Mouse (Mus musculus) embryonic facial prominence, embryonic 15.5 days (tissue): ENCODE data around the gene Tbc1d17. TPM values are rescaled to one million over a fixed set of nuclear protein-coding genes. Genes with fewer than 3 reads are reported as not detected.

Experiments used
- ATAC-seq: fragments of 200-750 bp; cut with Nextera tagmentation; 2 replicates; pipeline ENCODE4 v1.8.0; 2017; ENCODE audit warnings: low read depth, moderate TSS enrichment; ENCODE audit not compliant: insufficient number of reproducible peaks, low FRiP score, low TSS enrichment
- H3K27ac ChIP-seq: fragments of 300-500 bp; sonication (generic); replicated peaks from 2 replicates; pipeline ENCODE4 v1.5.1; 2015; ENCODE audit warnings: mild to moderate bottlenecking, inconsistent platforms
- H3K27me3 ChIP-seq: fragments of 300-500 bp; sonication (generic); 2 replicates; pipeline ENCODE4 v1.6.1; 2015; ENCODE audit warnings: inconsistent platforms
- H3K36me3 ChIP-seq: fragments of 300-500 bp; sonication (generic); 2 replicates; pipeline ENCODE4 v1.6.1; 2015; ENCODE audit warnings: mild to moderate bottlenecking, inconsistent platforms
- H3K4me1 ChIP-seq: fragments of 300-500 bp; sonication (generic); 2 replicates; pipeline ENCODE4 v1.6.1; 2015; ENCODE audit warnings: inconsistent platforms
- H3K4me2 ChIP-seq: fragments of 300-500 bp; sonication (generic); replicated peaks from 2 replicates; pipeline ENCODE4 v1.6.1; 2015; ENCODE audit warnings: mild to moderate bottlenecking, inconsistent platforms
- H3K4me3 ChIP-seq: fragments of 300-500 bp; sonication (generic); replicated peaks from 2 replicates; pipeline ENCODE4 v1.5.1; 2015; ENCODE audit warnings: mild to moderate bottlenecking, inconsistent platforms
- H3K9ac ChIP-seq: fragments of 300-500 bp; sonication (generic); 2 replicates; pipeline ENCODE4 v1.6.1; 2015; ENCODE audit warnings: inconsistent platforms
- H3K9me3 ChIP-seq: fragments of 300-500 bp; sonication (generic); replicated peaks from 2 replicates; pipeline ENCODE4 v1.6.1; 2016; ENCODE audit warnings: inconsistent platforms
- WGBS: fragments of 180-500 bp; shearing (Covaris S2); methylation state at CpG from one replicate; pipeline ENCODE4 v1.1.7; 2015; 5-methylcytosine and 5-hydroxymethylcytosine counted together
- polyA plus RNA-seq: library from polyadenylated mRNA; unstranded; fragments of >200 nt; fragmentation: Nextera tagmentation; extraction: Ambion mirVana; gene quantifications from 2 replicates; pipeline ENCODE4 v1.2.1, GENCODE M21; 2015

Gene Tbc1d17
- polyA plus RNA-seq, 1 experiment from 2014 or later: 89.3 TPM

- Histone ChIP-seq H3K9me3 (no peaks in the 10 kb centered on the region), H3K9ac (peak overlapping the region; percentile 100), H3K27ac (peak overlapping the region; percentile 100), H3K4me1 (peaks cover 50% of the 10 kb centered on the region), H3K4me2 (peak overlapping the region; percentile 89), H3K36me3 (peaks cover 22% of the 10 kb centered on the region), H3K27me3 (no peaks in the 10 kb centered on the region), H3K4me3 (peak overlapping the region; percentile 95)
- under 1% methylated on average over 84 of the region's 108 CpGs for WGBS
- peak; percentile 72 for ATAC-seq
Measured at GRCm38 (mm10) chr7:44868919-44869696, 20.2 kb upstream of the Tbc1d17 start.

GRCm38 (mm10) chr7:44868465-44868864 lies 19.6 kb upstream of the Tbc1d17 start:
- Histone ChIP-seq H3K36me3 (peaks cover 28% of the 10 kb centered on the region), H3K4me2 (peak overlapping the region; percentile 89), H3K9ac (peak overlapping the region; percentile 100), H3K4me3 (peak overlapping the region; percentile 95), H3K9me3 (no peaks in the 10 kb centered on the region), H3K27ac (peak overlapping the region; percentile 100), H3K4me1 (peaks cover 54% of the 10 kb centered on the region), H3K27me3 (no peaks in the 10 kb centered on the region)
- WGBS: 4% methylated on average over 16 of the region's 16 CpGs
- ATAC-seq: no peak

GRCm38 (mm10) chr7:44867802-44868201 lies 18.9 kb upstream of the Tbc1d17 start:
- Histone ChIP-seq H3K27me3 (no peaks in the 10 kb centered on the region), H3K4me3 (peak overlapping the region; percentile 95), H3K9me3 (no peaks in the 10 kb centered on the region), H3K27ac (peak overlapping the region; percentile 100), H3K9ac (peak overlapping the region; percentile 100), H3K4me2 (peak overlapping the region; percentile 89), H3K4me1 (peaks cover 56% of the 10 kb centered on the region), H3K36me3 (peaks cover 35% of the 10 kb centered on the region)
- no peak for ATAC-seq
- WGBS: 39% methylated on average over 9 of the region's 9 CpGs

- Histone ChIP-seq H3K36me3 (peaks cover 41% of the 10 kb centered on the region), H3K4me1 (peaks cover 56% of the 10 kb centered on the region), H3K4me2 (peak overlapping the region; percentile 89), H3K4me3 (peak overlapping the region; percentile 95), H3K27me3 (no peaks in the 10 kb centered on the region), H3K9ac (peak overlapping the region; percentile 27), H3K9me3 (no peaks in the 10 kb centered on the region), H3K27ac (peak overlapping the region; percentile 100)
- 59% methylated on average over 19 of the region's 19 CpGs for WGBS
- no peak for ATAC-seq
Measured at GRCm38 (mm10) chr7:44867010-44867702, 18.3 kb upstream of the Tbc1d17 start.

- H3K4me3 ChIP-seq: peak overlapping the region; percentile 95
- H3K36me3 ChIP-seq: peaks cover 48% of the 10 kb centered on the region
- no peaks in the 10 kb centered on the region for H3K27me3 ChIP-seq
- 45% methylated on average over 15 of the region's 15 CpGs for WGBS
- no peak for ATAC-seq
- H3K4me2 ChIP-seq: peak overlapping the region; percentile 89
- H3K4me1 ChIP-seq: peaks cover 56% of the 10 kb centered on the region
- H3K27ac ChIP-seq: peak overlapping the region; percentile 74
- no peak overlapping the region; the same call in 1 of the 2 replicates for H3K9ac ChIP-seq
- H3K9me3 ChIP-seq: no peaks in the 10 kb centered on the region
Measured at GRCm38 (mm10) chr7:44866276-44867009, 17.6 kb upstream of the Tbc1d17 start.

GRCm38 (mm10) chr7:44864595-44865542 lies 16.0 kb upstream of the Tbc1d17 start:
- WGBS: 78% methylated on average over 24 of the region's 24 CpGs
- Histone ChIP-seq H3K9me3 (no peaks in the 10 kb centered on the region), H3K27me3 (no peaks in the 10 kb centered on the region), H3K27ac (peak overlapping the region; percentile 74), H3K4me1 (peaks cover 64% of the 10 kb centered on the region), H3K36me3 (peaks cover 52% of the 10 kb centered on the region), H3K4me2 (no peak overlapping the region), H3K4me3 (no peak overlapping the region), H3K9ac (no peak overlapping the region)
- ATAC-seq: no peak

- peaks cover 65% of the 10 kb centered on the region for H3K4me1 ChIP-seq
- H3K27me3 ChIP-seq: no peaks in the 10 kb centered on the region
- WGBS: 86% methylated on average over 11 of the region's 11 CpGs
- H3K9ac ChIP-seq: no peak overlapping the region
- no peak overlapping the region; the same call in 1 of the 2 replicates for H3K27ac ChIP-seq
- no peak overlapping the region for H3K4me3 ChIP-seq
- H3K4me2 ChIP-seq: no peak overlapping the region
- H3K9me3 ChIP-seq: no peaks in the 10 kb centered on the region
- H3K36me3 ChIP-seq: peaks cover 56% of the 10 kb centered on the region
- ATAC-seq: no peak
Measured at GRCm38 (mm10) chr7:44863982-44864494, 15.2 kb upstream of the Tbc1d17 start.

GRCm38 (mm10) chr7:44863210-44863609 lies 14.3 kb upstream of the Tbc1d17 start:
- no peaks in the 10 kb centered on the region for H3K9me3 ChIP-seq
- no peak overlapping the region for H3K9ac ChIP-seq
- H3K4me2 ChIP-seq: no peak overlapping the region
- ATAC-seq: no peak
- no peaks in the 10 kb centered on the region for H3K27me3 ChIP-seq
- WGBS: 80% methylated on average over 14 of the region's 14 CpGs
- H3K36me3 ChIP-seq: peaks cover 56% of the 10 kb centered on the region
- H3K27ac ChIP-seq: no peak overlapping the region
- peaks cover 71% of the 10 kb centered on the region for H3K4me1 ChIP-seq
- H3K4me3 ChIP-seq: no peak overlapping the region

- no peak overlapping the region for H3K4me3 ChIP-seq
- no peaks in the 10 kb centered on the region for H3K27me3 ChIP-seq
- no peak for ATAC-seq
- H3K4me2 ChIP-seq: no peak overlapping the region
- peaks cover 71% of the 10 kb centered on the region for H3K4me1 ChIP-seq
- peaks cover 56% of the 10 kb centered on the region for H3K36me3 ChIP-seq
- H3K9me3 ChIP-seq: no peaks in the 10 kb centered on the region
- no peak overlapping the region for H3K9ac ChIP-seq
- H3K27ac ChIP-seq: no peak overlapping the region
- 76% methylated on average over 8 of the region's 8 CpGs for WGBS
Measured at GRCm38 (mm10) chr7:44862434-44862833, 13.6 kb upstream of the Tbc1d17 start.

- no peak for ATAC-seq
- Histone ChIP-seq H3K36me3 (peaks cover 56% of the 10 kb centered on the region), H3K4me1 (peaks cover 68% of the 10 kb centered on the region), H3K27me3 (no peaks in the 10 kb centered on the region), H3K4me3 (no peak overlapping the region), H3K27ac (peak overlapping the region; percentile 58; the same call in 1 of the 2 replicates), H3K4me2 (no peak overlapping the region), H3K9me3 (no peaks in the 10 kb centered on the region), H3K9ac (no peak overlapping the region)
- 70% methylated on average over 14 of the region's 14 CpGs for WGBS
Measured at GRCm38 (mm10) chr7:44861429-44861816, 12.5 kb upstream of the Tbc1d17 start.
